Mouse (Mus musculus): Measurements from ENCODE around the gene Sh2b3.

Sh2b3 gene

DNA sequence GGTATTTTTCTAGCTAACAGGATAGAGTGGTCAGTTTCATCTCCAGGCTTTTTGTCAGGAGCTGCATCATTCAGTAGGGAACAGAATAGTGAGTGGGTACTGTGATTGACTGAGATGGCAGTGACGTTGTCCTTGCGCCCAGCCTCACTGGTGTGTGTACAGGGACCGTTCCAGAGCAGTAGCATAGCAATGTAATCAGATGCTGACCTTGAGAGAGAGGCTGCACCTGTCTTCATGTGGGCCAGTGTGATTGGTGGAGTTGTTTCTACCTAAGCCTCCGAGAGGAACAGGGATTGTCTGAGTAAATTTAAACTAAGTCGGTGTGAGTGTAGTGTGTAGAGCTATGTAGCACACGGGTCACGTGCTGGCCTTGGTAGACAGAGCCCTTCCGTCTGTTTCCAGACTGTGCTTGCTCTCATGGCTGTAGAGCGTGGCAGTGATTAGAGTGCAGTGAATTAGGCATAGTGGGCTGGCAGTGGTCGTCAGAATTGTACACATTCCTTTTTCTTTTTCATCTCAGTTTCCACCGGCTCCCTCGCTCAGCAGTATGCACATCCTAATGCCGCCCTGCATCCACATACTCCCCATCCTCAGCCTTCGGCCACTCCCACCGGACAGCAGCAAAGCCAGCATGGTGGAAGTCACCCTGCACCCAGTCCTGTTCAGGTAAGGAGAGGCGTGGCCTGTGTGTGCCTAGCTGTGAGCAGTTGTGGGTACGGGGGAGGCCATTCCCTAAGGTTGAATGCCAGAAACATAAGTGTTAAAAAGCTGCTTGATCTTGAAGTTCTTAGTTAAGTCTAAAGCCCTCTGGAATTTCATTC lies 26.9 kb downstream of the Sh2b3 start:
- in situ Hi-C loops (cut with MboI, MseI) = loop anchor here (5.0 kb wide), 1 partner anchor 83 kb away; no protein-coding TSS in a partner anchor

DNA sequence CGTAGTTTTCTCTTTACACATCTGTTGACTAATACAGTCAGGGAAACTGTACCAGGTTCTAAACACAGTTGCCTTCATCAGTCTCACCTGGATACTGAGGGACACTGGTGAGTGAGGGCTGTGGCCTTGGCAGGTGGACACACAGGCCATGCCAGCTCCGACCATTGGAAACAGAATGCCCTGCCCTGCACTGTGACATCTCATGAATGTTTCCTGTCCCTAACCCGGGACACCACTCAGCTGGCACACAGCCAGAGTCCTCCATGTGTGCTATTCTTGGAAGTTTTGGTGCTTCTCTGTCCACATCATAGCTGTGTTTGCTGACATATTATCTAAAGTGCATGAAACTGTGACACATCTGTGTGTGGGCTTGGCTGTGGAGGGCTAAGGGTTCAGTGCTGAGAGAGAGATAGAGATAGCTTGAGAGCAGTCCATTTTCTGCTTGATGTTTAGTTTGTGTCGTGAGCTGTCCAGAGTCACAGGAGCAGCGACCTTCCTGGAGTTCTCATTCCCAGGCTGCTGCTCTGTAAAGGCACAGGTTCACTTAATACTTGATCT lies 27.7 kb downstream of the Sh2b3 start:
- in situ Hi-C loops (cut with MboI, MseI) = loop anchor here (5.0 kb wide), 1 partner anchor 82 kb away; no protein-coding TSS in a partner anchor

GRCm38 (mm10) chr5:121808202-121808601 lies 29.2 kb downstream of the Sh2b3 start:
- in situ Hi-C loops (cut with MboI, MseI) = no loop called here

DNA sequence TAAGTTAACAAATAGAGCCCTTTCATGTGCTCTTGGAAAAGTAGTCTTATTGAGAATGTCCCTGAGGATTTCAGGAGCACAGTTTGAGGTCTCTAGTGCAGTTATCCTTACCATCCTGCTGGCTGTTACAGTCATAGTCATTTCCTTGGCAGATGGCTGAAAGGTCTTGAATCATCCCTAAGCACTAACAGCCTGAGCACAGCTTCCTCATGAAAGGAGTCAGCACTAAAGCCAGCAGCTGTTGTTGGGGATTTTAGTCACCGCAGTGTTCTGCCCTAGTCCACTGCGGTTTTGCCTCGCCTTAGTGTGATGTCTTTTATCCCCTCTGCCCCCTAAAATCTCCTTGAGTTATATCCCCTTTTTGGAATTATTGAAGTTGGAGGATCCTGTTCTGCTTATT lies 30.3 kb downstream of the Sh2b3 start:
- in situ Hi-C loops (cut with MboI, MseI) = no loop called here

DNA sequence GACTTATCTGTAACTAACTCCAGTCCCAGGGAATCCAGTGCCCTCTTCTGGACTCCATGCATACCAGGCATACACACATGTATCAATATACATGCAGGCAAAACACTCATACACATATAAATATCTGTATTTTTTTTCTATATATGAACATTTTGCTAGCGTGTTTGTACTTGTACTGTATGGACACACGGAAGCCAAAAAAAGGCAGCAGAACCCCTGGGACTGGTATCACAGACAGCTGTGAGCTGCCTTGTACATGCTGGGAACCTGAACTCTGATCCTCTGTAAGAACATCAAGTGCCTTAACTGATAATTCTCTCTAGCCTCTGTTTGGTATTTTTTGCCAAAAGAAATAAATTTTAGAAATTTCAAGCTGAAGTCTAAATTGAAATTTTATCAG lies 39.0 kb downstream of the Sh2b3 start:
- in situ Hi-C loops (cut with MboI, MseI) = no loop called here

GRCm38 (mm10) chr5:121795800-121796199 lies 41.6 kb downstream of the Sh2b3 start:
- in situ Hi-C loops (cut with MboI, MseI) = no loop called here

DNA sequence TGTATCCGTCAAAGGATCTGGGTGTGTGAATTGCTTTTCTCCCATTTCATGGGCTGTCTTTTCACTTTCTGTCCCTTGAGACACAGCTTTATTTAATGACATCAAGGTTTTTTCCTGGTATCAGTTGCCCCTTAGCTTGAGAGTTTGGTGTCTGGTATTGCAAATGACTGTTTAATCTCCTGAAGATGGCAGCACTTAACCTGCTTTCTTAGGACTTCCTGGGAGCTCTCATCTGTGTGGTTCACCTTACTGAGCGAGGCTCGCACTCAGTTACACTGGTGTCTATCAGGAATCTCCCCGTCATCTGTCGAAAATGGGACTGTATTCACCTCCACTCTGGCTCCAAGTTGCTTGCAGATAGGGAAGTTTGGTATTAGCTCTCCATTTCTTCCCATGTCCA lies 46.4 kb downstream of the Sh2b3 start:
- in situ Hi-C loops (cut with MboI, MseI) = loop anchor here (5.0 kb wide), 1 partner anchor 34 kb away; no protein-coding TSS in a partner anchor

- in situ Hi-C loops (cut with MboI, MseI) = no loop called here
These were observed 53.5 kb downstream of the Sh2b3 start for GRCm38 (mm10) chr5:121783862-121784500.

- in situ Hi-C loops (cut with MboI, MseI) = no loop called here
These were observed 55.0 kb downstream of the Sh2b3 start for GRCm38 (mm10) chr5:121782467-121782866.

DNA sequence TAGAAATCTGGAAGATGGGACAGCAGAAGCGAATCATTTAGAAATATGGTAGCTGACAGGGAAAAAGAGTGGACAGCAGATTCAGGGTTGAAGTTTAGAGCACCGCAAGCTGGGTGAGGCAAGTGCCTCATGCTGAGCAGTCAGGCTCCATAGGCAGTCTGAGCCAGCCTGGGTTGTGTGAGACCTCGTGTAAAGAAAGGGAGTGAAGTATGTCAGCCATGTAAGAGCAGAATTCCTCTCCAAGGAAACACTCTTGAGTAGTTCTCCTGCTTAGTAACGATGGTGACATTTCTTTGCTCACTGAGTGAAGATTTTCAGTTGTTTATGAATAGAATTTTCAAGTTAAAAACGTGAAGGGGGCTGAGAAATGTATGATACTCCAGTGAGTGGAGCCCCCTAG lies 57.3 kb downstream of the Sh2b3 start:
- in situ Hi-C loops (cut with MboI, MseI) = no loop called here

DNA sequence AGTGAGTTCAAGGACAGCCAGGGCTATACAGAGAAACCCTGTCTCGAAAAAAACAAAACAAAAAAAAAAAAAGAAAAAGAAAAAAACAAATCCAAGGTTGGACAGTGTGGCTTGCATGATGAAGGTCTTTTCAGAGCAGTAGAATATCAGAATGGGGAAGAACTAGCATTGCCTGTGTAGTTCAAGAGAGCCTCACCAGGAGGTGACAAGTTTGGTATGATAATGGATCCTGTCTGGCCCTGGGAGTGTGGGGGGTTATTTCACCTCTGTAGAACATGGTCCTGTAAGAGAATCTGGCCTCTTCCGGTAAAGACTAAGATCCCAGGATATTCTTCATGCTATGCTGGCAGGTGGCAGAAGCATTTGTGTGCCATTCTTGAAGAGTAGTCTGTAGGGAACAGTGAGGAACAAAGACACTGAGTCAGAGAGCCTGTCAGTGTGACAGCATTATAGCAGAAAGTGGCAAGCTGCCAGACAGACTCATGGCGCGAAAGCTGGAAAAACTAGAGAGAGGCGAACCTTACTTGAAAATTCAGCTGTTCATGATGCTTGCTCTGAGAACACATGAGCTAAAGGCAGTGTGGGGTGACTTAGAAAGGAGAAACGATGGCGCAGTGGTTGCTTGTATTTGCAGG lies 58.8 kb downstream of the Sh2b3 start:
- in situ Hi-C loops (cut with MboI, MseI) = no loop called here

GRCm38 (mm10) chr5:121771611-121772010 lies 65.8 kb downstream of the Sh2b3 start:
- in situ Hi-C loops (cut with MboI, MseI) = no loop called here

GRCm38 (mm10) chr5:121769827-121770226 lies 67.6 kb downstream of the Sh2b3 start:
- in situ Hi-C loops (cut with MboI, MseI) = no loop called here

DNA sequence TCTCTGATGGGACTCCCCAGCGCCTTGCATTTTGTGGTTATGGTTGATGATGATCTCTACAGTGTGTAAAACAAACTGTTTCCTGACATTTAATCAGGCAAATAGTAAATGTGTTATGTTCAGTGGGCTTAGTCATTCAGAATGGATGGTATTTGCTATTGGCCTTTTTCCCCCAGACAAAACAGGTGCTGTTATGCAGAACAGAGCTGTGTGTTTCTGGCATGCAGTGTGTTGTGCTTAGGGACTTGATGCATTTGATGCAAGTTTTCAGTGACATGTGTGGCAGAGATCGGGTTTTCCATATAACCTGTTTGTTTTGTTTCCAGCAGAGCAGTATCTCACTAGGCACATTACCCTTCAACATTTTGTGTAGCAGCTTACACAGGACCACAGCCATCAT lies 69.9 kb downstream of the Sh2b3 start:
- in situ Hi-C loops (cut with MboI, MseI) = no loop called here

DNA sequence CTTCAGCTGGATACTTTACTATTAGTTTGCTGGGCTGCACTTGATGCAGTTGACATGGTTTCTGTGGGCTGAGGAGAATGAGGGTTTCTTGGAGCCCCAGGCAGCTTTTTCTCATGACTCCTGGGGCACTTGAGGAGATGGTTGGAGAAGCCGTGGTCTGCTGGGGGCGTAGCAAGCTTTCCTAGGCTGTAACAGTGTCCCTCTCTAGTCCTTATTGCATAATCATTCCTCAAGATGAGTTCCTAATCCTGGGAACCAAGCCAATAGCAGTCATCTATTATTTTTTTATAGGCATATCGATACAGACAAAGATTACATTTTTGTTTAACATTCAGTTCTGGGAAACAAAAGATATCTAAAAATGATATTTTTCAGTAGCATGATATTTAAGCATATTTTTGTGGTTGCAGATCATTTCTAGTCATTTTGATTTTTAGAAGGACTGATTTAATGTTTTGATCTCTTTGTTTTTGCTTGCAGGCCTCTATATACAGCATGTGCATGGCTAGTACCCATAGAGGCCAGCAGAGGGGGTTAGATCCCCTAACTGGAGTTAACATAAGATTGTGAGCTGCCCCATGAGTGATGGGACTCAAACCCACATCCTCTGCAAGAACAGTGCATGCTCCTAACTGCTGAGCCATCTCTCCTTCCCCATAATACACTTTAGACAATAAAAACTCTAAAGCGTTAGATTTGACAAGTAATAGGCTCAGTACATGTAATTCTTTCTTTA lies 71.2 kb downstream of the Sh2b3 start:
- in situ Hi-C loops (cut with MboI, MseI) = no loop called here
